Mouse (Mus musculus) cerebellum, adult (tissue): ENCODE results near the gene Rfx7.
"Not testable (repeated sequence)": the region's sequence is repeated elsewhere in the genome, so short reads cannot be mapped to it uniquely, and the experiment has no call there.

ENCODE experiments used
- ATAC-seq: cut with Nextera tagmentation; 2 replicates; pipeline ENCODE4 v1.9.2; 2017; ENCODE audit warnings: mild to moderate bottlenecking, moderate library complexity, mixed read lengths; ENCODE audit not compliant: insufficient number of reproducible peaks, low FRiP score, low TSS enrichment

Rfx7 gene

GRCm38 (mm10) chr9:72661895-72662661, 130.0 kb downstream of the Rfx7 start, which contains the start of gene Nedd4:
Gene Nedd4, plus strand, starts transcription at chr9:72662346.
- ATAC-seq, result peak; percentile 81

GRCm38 (mm10) chr9:72662691-72663533, 130.9 kb downstream of the Rfx7 start:
- ATAC-seq, result no peak

GRCm38 (mm10) chr9:72663534-72663918, 131.5 kb downstream of the Rfx7 start:
- no peak for ATAC-seq

- no peak for ATAC-seq
Measured at GRCm38 (mm10) chr9:72664409-72665351, 132.6 kb downstream of the Rfx7 start.

GRCm38 (mm10) chr9:72665517-72665916, 133.5 kb downstream of the Rfx7 start:
- no peak for ATAC-seq

GRCm38 (mm10) chr9:72666352-72667021, 134.4 kb downstream of the Rfx7 start:
- ATAC-seq, result not testable (repeated sequence)

- ATAC-seq, result no peak
Measured at GRCm38 (mm10) chr9:72667126-72667525, 135.1 kb downstream of the Rfx7 start.

GRCm38 (mm10) chr9:72669383-72669782, 137.3 kb downstream of the Rfx7 start:
- ATAC-seq, result no peak

- ATAC-seq, result no peak
Measured at GRCm38 (mm10) chr9:72672361-72672760, 140.3 kb downstream of the Rfx7 start.
